Mouse (Mus musculus): Measurements from ENCODE around the gene Fam107a. TPM values are rescaled to one million over a fixed set of nuclear protein-coding genes. Genes with fewer than 3 reads are reported as not detected.

Fam107a gene
- polyA plus RNA-seq, 1 experiment = 0.16 TPM

DNA sequence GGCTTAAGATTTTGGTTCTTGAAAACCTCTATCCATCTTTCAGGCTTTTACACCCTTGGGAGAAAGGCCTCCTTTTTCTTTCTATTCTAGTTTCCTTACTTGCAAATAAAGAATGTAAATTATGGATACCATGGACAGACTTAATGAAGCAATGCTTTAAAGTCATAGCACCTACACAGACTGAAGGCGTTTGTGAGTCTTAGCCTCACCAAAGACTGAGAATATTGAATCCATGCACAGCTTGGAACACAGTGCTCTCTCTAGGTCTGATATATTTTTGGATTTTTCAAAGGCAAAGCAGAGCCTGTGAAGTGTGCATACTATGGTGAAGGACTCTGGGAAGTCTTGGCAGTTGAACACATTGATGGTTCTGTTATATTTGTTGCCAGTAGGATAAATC, 68.6 kb downstream of the Fam107a start:
- H3K4me1 ChIP-seq (ENCODE audit: control insufficient read depth, insufficient read depth, insufficient read length, low read length) = peaks cover 10% of the 10 kb centered on the region; the same call in 1 of the 2 replicates
- WGBS = 93% methylated on average over 1 of the region's 1 CpGs
- H3K27ac ChIP-seq (ENCODE audit: insufficient read depth, low read depth, low read length) = no peak overlapping the region
- no peak for TF ChIP-seq POLR2A (IDR thresholded peaks at IDR 0.05; ENCODE audit: low read depth, low read length)
- no peak for TF ChIP-seq CTCF (IDR thresholded peaks at IDR 0.05; ENCODE audit: extremely low read depth, insufficient read length, insufficient replicate concordance, low read depth, low read length)
- H3K4me3 ChIP-seq (ENCODE audit: low read depth, low read length) = no peak overlapping the region
- no peaks in the 10 kb centered on the region for H3K36me3 ChIP-seq (ENCODE audit: control insufficient read depth, insufficient read depth, low read length)
- no peaks in the 10 kb centered on the region for H3K27me3 ChIP-seq (ENCODE audit: control insufficient read depth, insufficient read depth, low read length)

DNA sequence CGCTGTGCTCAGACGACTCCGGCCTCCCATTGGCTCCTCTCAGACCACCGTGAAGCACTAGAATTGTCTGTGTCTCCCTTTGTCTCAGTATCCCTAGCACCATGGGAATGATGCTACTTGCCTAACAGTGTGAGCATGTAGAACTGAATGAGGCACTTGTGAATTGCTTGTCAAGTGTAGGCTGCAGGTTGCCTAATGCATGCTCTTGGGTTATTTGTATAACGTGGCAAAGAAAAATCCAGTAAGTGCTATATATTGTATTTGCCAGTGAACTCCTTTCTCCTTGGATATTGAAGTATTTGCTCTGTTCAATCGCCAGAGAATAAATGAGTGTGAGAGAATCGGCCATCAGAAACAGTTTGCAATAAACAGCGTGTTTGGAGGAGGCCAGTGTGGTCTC, 70.9 kb downstream of the Fam107a start:
- 82% methylated on average over 8 of the region's 8 CpGs for WGBS

More for the DNA sequence above, 70.9 kb downstream of the Fam107a start:
- no peak overlapping the region for H3K27ac ChIP-seq (ENCODE audit: insufficient read depth, low read depth, low read length)
- no peaks in the 10 kb centered on the region for H3K27me3 ChIP-seq (ENCODE audit: control insufficient read depth, insufficient read depth, low read length)
- no peaks in the 10 kb centered on the region for H3K36me3 ChIP-seq (ENCODE audit: control insufficient read depth, insufficient read depth, low read length)
- TF ChIP-seq POLR2A (IDR thresholded peaks at IDR 0.05; ENCODE audit: low read depth, low read length) = no peak
- TF ChIP-seq CTCF (IDR thresholded peaks at IDR 0.05; ENCODE audit: extremely low read depth, insufficient read length, insufficient replicate concordance, low read depth, low read length) = no peak
- peaks cover 10% of the 10 kb centered on the region; the same call in 1 of the 2 replicates for H3K4me1 ChIP-seq (ENCODE audit: control insufficient read depth, insufficient read depth, insufficient read length, low read length)
- no peak overlapping the region for H3K4me3 ChIP-seq (ENCODE audit: low read depth, low read length)

Other genes with a start within 250 kb of the Fam107a start
- gene Rpp14, start 237.7 kb downstream of the Fam107a start, polyA plus RNA-seq (2012; rRNA removed) = 1.3 and 1.4 TPM in 2 replicates
- 11.8 and 40.6 TPM in 2 replicates for gene Pxk, start 219.8 kb downstream of the Fam107a start, polyA plus RNA-seq (2012; rRNA removed)
- gene Pdhb, start 145.0 kb downstream of the Fam107a start, polyA plus RNA-seq (2012; rRNA removed) = 15.7 and 19.8 TPM in 2 replicates
- gene Kctd6, start 103.9 kb downstream of the Fam107a start, polyA plus RNA-seq (2012; rRNA removed) = 3.9 and 5.7 TPM in 2 replicates
- gene Acox2, start 58.7 kb downstream of the Fam107a start, polyA plus RNA-seq (2012; rRNA removed) = 4.0 and 7.1 TPM in 2 replicates
- gene Oit1, start 60.7 kb upstream of the Fam107a start, polyA plus RNA-seq (2012; rRNA removed) = 26.8 and 100 TPM in 2 replicates

Measured in small intestine, adult 2 months (tissue).